Mouse (Mus musculus) gastrocnemius, postnatal 25 days (tissue): ENCODE measurements around the gene Rngtt. TPM values are rescaled to one million over a fixed set of nuclear protein-coding genes. Genes with fewer than 3 reads are reported as not detected.
"Not testable (repeated sequence)": the region's sequence is repeated elsewhere in the genome, so short reads cannot be mapped to it uniquely, and the experiment has no call there.

Experiments
- DNase-seq: peaks from one replicate; pipeline ENCODE4 v3.0.0; 2022
- long read RNA-seq, 2 experiments: library from polyadenylated mRNA; stranded (forward); transcript quantifications; one replicate each; pipeline ENCODE4 v2.0.0; 2021
- total RNA-seq, 2 experiments: library from RNA; stranded (reverse); gene quantifications; 1 replicate in 1 of 2; 2 replicates in 1 of 2; pipeline ENCODE4 v1.2.3; 2021

The Rngtt gene
- 1 to 10 TPM; 6.3 to 8.6 TPM for total RNA-seq
- long read RNA-seq, experiment 1, full-length matches to known transcripts, result 4 of 9 reads
- long read RNA-seq, experiment 1, partial matches to known transcripts, result 0 of 9 reads
- long read RNA-seq, experiment 1, other reads (novel, unspliced or antisense), result 5 of 9 reads
- long read RNA-seq, experiment 2, full-length matches to known transcripts, result 4 of 8 reads
- long read RNA-seq, experiment 2, partial matches to known transcripts, result 1 of 8 reads
- long read RNA-seq, experiment 2, other reads (novel, unspliced or antisense), result 3 of 8 reads

DNA sequence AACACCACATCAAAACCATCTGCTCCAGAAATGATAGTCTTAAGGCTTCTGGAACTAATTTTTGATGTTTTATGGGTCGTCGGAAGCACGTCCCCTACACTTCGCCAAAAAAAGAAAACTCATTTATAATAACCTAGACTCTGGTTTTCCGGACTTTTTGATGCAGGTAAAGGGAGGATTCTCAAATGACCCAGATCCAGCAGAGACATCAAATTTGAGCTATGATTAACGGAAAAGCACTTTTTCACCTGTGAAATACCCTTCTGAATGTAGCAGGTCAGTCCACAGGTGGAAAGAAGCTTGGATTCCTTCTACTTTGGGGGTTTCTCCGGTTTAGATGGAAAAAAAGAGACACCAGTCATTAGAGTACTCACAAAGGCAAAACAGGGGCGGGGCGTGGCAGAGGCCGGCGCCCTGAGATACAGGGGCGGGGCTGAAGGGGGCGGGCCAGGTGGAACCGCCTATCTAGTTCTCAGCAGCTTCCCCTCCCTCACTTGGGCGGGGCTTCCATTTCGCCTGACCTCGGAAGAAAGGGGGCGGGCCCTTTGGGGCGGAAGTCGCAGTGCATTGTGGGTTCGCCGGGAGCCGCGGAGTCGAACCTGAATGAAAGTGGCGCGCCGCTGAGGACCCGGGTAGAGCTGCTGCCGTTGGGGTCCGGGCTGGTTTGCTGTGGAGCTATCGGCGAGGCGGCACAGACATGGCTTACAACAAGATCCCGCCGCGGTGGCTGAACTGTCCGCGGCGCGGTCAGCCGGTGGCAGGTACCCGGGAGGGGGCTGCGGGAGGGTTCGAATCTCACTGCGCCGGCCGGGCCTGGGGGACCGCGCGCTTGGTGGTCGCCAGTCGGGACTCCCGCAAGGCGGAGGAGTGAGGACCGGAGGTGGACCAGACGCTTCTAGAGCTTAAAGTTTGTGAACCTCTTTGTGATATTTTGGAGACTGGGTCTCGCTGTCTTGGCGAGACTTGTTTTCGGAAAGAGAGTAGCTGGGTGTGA, at the start of gene Rngtt:
Rngtt (plus strand) TSS at position 548 of the 994 bp plus-strand sequence.
- DNase-seq, result peak; percentile 96

DNA sequence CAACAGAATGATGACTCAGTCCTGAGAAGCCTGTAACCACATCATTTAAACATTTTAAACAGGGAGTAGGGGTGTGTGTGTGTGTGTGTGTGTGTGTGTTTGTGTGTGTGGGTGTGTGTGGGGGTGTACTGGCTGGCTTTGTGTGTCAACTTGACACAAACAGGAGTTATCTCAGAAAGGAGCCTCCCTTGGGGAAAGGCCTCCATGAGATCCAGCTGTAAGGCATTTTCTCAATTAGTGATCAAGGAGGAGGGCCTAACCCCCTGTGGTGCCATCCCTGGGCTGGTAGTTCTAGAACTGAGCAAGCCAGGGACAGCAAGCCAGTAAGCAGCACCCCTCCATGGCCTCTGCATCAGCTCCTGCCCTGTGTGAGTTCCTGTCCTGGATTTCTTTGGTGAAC, 49.8 kb upstream of the Rngtt start:
- DNase-seq, result no peak

GRCm38 (mm10) chr4:33261311-33261753, 48.8 kb upstream of the Rngtt start:
- DNase-seq, result peak; percentile 91

DNA sequence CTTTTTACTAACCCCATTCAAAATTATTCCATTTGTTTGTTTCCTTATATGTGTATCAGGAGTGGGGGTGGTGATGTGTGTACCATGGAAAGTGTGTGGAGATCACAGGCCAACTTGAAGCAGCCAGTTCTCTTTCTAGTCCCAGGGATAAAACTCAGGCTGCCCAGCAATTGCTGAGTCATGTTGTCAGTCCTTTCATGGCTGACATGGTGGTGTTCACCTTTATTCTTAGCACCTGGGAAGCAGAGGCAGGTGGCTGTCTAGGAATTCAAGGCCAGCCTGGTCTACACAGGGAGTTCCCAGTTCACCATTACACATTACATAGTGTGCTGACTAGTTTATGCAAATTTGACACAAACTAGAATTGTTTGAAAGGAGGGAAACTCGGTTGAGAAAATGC, 47.2 kb upstream of the Rngtt start:
- DNase-seq, result no peak

DNA sequence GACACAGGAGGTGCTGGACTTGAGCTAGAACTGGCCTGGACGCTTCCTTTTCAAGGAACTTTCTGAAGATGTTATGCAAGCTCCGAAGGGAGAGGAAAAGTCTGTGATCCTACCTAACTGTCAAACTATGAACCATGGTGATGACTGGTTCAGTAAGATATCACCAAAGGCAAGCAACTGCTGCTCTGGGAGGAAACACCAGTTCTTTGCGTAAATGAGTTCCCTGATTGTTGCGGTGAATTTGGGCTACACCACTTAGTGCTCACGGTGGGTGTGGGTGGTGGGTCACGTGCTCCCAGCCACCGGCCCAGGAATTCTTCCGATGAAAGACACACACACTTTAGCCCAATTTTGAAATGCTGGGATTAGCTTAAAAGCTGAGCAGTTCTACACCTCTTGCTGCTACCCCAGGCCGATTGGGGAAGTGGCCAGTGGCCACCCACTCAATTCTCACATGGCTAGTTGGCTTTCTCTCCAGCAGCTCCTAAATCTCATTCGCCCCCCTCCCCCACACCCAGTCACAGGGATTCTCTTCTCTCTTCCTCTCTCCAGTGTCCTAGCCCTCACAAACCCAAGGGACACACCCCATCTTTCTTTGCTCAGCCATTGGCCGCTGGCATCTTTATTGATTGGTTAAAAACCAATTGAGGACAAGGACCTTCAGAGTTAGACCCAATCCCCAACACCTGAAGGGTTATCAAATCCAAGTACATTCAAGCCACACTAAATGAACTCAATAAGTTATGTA, 45.0 kb upstream of the Rngtt start:
- no peak for DNase-seq

- no peak for DNase-seq
These were observed 39.5 kb upstream of the Rngtt start for GRCm38 (mm10) chr4:33270386-33271314.

GRCm38 (mm10) chr4:33273437-33273836, 36.7 kb upstream of the Rngtt start:
- no peak for DNase-seq

- no peak for DNase-seq
These were observed 28.0 kb upstream of the Rngtt start for GRCm38 (mm10) chr4:33281891-33282685.

DNA sequence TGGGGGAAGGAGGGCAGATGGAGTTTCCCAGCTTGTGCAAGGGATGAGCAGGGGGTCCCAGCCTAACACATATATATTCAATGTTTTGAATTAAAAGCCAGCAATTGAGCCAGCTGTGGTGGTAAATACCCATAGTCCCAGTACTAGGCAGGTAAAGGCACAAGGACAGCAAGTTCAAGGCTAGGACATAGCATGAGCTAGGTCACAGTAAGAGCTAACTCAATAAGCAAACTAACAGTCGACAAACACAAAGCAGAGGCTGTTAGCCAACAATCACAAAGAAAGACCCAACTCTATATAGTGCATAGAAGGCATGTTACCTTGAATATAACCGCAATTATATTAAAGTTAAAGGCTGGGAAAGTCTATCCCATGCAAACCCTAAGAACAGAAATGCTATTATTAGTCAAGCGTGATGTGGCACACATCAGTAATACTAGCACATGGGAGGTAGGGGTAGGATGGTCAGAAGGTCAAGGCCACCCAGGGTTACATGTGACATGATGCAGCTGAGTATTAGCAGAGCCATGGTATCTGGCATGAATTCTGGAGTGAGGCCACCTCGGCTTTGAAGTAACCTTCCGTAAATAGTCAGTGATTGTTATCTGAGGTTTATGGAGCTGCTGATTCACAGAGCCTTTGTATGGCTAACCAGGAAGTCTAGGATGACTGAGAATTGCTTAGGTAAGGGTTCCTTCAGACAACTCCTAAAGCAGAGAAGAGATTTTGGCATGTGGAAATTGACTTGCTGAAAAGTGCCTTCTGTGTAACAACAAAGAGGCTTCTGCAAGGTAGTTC, 25.8 kb upstream of the Rngtt start:
- no peak for DNase-seq

- DNase-seq, result no peak
These were observed 24.7 kb upstream of the Rngtt start for GRCm38 (mm10) chr4:33285448-33285847.

DNA sequence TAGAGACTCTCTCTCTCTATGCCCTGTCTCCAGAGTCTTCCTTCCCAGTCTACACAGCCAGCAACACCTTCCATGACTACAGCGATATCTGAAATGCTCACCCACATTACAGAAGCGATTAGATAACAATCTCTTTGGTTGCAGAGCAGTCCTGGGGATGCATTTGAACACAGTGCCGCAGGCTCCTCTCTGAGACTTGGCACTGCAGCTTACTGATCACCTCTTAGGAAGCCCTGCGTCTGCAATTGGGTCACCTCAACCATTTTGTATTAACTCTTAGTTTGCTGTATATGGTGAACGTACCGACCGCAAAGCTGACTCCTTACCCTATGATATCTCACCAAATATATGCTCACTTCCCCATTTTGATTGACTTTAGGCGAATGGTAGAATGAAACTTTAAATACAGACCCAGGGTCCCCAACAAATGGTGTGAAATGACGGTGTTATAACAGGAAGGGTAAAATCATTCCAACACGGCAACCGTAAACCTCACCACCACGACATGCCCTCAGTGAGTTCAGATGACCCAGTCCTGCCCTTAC, 20.9 kb upstream of the Rngtt start:
- DNase-seq, result no peak

- peak; percentile 63 for DNase-seq
These were observed 20.1 kb upstream of the Rngtt start, which contains the start of gene Pnrc1 for GRCm38 (mm10) chr4:33290002-33290401. Pnrc1 (minus strand) TSS chr4:33290163.

DNA sequence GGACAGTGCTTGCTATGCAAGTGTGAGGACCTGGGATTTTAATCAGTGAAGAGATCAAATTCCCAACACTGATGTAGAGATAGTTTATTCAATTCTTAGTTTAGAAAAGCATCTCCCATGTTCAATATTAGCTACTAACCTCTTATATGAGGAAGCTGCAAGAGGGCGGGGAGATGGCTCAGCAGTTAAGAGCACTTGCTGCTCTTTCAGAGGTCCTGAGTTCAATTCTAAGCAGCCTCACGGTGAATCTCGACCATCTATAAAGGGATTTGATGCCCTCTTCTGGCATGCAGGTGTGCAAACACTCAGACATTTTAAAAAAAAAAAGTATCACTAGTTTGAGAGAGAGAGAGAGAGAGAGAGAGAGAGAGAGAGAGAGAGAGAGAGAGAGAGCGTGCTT, 19.2 kb upstream of the Rngtt start:
- no peak for DNase-seq

DNA sequence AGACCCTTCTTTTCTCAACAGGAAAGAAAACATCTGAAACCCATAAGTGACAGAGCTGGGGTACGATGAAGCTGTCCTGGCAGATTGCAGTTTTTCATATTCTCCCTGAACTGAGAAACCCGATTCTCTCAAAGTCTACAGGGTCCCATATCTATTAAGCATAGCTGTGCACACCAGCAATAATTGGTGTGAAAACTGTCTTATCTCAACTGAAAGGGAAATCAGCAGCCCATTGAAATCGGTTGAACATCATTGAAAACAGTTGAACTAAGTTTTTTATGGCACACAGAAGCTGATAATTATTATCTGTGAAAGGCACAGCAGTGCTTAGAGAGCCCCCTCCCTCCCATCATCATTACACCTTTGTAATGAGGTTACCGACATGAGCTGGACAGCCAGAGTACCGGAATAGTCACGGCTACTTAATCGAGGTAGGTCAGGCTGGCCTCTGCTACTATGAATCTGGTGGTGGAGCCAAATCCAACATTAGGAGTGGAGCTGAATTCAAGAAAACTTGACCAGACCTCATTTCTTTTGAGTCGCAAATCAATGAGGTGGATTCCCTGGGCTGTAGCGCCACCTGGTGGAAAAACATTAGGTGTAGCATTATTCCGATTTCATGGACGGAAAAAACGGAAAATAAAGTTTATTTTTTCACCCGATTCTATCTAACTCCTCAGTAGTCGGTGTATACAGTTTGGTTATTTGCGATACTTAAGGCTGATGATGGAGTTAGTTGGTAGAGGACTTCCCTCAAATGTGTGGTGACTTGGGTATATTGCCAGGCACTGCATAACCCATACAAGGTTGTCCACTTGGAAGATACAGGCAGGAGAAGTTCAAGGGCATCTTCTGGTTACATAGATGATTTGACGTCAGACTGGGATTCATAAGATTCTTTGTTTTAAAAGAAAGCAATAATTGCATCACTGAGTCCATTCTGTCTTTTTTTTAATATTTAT, 17.4 kb upstream of the Rngtt start:
- peak; percentile 24 for DNase-seq

GRCm38 (mm10) chr4:33300891-33301665, 9.0 kb upstream of the Rngtt start:
- DNase-seq, result not testable (repeated sequence)

DNA sequence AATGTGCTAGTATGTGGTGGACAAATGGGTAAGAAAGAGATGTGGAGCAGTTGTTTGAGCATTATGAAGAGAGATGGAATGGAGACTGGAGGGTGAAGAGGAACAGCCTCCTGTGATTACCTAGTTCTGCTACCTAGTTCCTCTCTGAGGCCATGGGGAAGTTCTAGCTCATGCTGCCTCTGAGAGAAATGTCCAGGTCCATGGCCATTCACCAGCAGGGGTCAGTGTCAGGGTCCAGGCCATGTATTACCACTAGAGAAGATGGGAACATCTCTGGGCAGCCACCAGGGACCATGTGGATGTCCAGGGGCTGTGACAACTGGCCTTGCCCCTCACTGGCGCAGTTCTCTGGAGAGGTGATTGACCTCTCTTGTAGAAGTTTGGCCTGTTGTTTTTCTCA, 7.1 kb upstream of the Rngtt start:
- no peak for DNase-seq

DNA sequence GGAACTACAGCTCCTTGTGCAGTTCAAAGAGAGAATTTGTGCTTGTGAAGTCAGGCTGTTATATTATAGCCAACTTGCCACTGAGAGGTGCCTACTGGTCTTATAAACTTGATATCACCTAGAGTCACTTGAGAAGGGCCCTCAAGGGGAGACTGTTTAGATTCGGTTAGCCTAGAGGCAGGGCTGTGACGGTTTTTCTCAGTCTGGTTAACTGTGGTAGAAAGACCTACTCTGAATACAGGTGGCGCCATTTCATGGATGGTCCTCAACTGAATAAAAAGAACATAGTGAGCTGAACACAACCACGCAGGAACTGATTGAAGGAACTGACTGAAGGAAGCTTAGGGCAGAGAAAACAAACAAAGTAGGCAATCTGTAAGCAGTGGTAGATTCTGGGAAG, 3.0 kb upstream of the Rngtt start:
- no peak for DNase-seq
